Mouse (Mus musculus) skeletal muscle tissue, postnatal 0 days (tissue): ENCODE results near the gene Olfr1260. TPM values are rescaled to one million over a fixed set of nuclear protein-coding genes. Genes with fewer than 3 reads are reported as not detected.

ENCODE experiments used
- polyA plus RNA-seq: library from polyadenylated mRNA; unstranded; fragments of >200 nt; fragmentation: Nextera tagmentation; extraction: Ambion mirVana; gene quantifications from 2 replicates; pipeline ENCODE4 v1.2.1, GENCODE M21; 2015

Gene Olfr1260
- polyA plus RNA-seq: not detected in 2 replicates

GRCm38 (mm10) chr2:89974184-89974583 lies at the start of gene Olfr1260:
Gene Olfr1260, plus strand, starts transcription at chr2:89974340.

GRCm38 (mm10) chr2:89927009-89927408 lies 47.1 kb upstream of the Olfr1260 start, which contains the start of gene Olfr1258:
Gene Olfr1258, plus strand, starts transcription at chr2:89927309.

GRCm38 (mm10) chr2:89948564-89948963 lies 25.6 kb upstream of the Olfr1260 start, which contains the start of gene Olfr1259:
Gene Olfr1259, minus strand, starts transcription at chr2:89948664.

GRCm38 (mm10) chr2:89990921-89991320 lies 16.8 kb downstream of the Olfr1260 start, which contains the start of gene Olfr1261:
Gene Olfr1261, plus strand, starts transcription at chr2:89991221.

GRCm38 (mm10) chr2:89999845-90000244 lies 25.7 kb downstream of the Olfr1260 start, which contains the start of gene Olfr1262:
Gene Olfr1262, plus strand, starts transcription at chr2:90000145.

DNA sequence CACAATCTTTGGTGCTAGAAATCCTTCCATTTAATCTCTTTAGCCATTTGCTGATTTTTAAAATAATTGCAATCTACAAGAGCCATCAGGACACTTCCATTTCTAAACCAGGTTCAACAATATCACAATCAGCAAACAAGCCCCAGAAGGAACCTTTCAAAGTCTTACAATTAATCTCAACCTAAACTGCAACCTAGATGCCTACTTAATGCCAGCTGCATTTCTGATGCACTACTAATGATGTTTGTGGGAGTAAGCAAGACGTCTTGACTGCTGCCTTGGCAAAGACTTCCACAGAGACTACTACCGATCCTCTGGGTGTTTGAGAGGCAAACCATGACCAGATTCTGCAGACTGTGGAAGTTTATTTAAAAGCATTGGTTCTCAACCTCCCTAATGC lies 37.7 kb downstream of the Olfr1260 start, which contains the start of gene Olfr1263:
Gene Olfr1263 (plus strand): TSS at position 301 of the 400 bp plus-strand sequence.

DNA sequence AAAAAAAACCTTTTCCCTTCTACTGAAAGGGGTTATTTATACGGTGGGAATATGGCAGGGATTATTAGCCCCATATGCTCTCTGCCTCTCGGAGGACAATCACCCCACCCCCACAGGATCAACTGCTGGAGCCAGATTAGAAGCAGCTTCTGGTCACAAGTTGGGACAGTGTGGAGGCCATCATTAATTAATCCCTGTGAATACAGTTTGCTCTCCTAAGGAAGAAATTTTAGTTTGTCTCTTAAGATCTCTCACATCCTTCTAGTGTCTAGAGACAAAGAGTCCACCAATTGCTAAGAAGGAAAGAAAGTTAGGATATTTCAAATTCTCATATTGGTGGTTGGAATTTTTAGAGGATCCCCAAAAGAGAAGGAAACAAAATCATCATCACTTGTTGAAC lies 51.3 kb downstream of the Olfr1260 start, which contains the start of gene Olfr1264:
Gene Olfr1264 (minus strand): TSS at position 101 of the 400 bp plus-strand sequence.

Other genes starting within 250 kb of the Olfr1260 start
- gene Olfr1252, start 249.3 kb upstream of the Olfr1260 start, polyA plus RNA-seq: not detected in 2 replicates
- gene Olfr1253, start 217.2 kb upstream of the Olfr1260 start, polyA plus RNA-seq: not detected in 2 replicates
- not detected in 2 replicates for gene Olfr1254, start 180.7 kb upstream of the Olfr1260 start, polyA plus RNA-seq
- gene Olfr1255, start 162.3 kb upstream of the Olfr1260 start, polyA plus RNA-seq: not detected in 2 replicates
- gene Olfr1256, start 132.8 kb upstream of the Olfr1260 start, polyA plus RNA-seq: not detected in 2 replicates
- gene Olfr48, start 126.1 kb upstream of the Olfr1260 start, polyA plus RNA-seq: not detected in 2 replicates
- not detected in 2 replicates for gene Olfr1257, start 95.9 kb upstream of the Olfr1260 start, polyA plus RNA-seq
- gene Olfr1258, start 47.0 kb upstream of the Olfr1260 start, polyA plus RNA-seq: not detected in 2 replicates
- not detected in 2 replicates for gene Olfr1259, start 25.7 kb upstream of the Olfr1260 start, polyA plus RNA-seq
- gene Olfr1261, start 16.9 kb downstream of the Olfr1260 start, polyA plus RNA-seq: not detected in 2 replicates
- not detected in 2 replicates for gene Olfr1262, start 25.8 kb downstream of the Olfr1260 start, polyA plus RNA-seq
- gene Olfr1263, start 37.8 kb downstream of the Olfr1260 start, polyA plus RNA-seq: not detected in 2 replicates
- gene Olfr1264, start 51.2 kb downstream of the Olfr1260 start, polyA plus RNA-seq: not detected in 2 replicates
- not detected in 2 replicates for gene Olfr1265, start 61.0 kb downstream of the Olfr1260 start, polyA plus RNA-seq
- not detected in 2 replicates for gene Olfr140, start 89.3 kb downstream of the Olfr1260 start, polyA plus RNA-seq
- not detected in 2 replicates for gene Olfr1269, start 147.1 kb downstream of the Olfr1260 start, polyA plus RNA-seq
- not detected in 2 replicates for gene Olfr32, start 168.0 kb downstream of the Olfr1260 start, polyA plus RNA-seq
- gene Olfr1270, start 178.8 kb downstream of the Olfr1260 start, polyA plus RNA-seq: not detected in 2 replicates